Comparison of ENCODE assay signal across 8 mouse cellular contexts in the genomic region with DNA sequence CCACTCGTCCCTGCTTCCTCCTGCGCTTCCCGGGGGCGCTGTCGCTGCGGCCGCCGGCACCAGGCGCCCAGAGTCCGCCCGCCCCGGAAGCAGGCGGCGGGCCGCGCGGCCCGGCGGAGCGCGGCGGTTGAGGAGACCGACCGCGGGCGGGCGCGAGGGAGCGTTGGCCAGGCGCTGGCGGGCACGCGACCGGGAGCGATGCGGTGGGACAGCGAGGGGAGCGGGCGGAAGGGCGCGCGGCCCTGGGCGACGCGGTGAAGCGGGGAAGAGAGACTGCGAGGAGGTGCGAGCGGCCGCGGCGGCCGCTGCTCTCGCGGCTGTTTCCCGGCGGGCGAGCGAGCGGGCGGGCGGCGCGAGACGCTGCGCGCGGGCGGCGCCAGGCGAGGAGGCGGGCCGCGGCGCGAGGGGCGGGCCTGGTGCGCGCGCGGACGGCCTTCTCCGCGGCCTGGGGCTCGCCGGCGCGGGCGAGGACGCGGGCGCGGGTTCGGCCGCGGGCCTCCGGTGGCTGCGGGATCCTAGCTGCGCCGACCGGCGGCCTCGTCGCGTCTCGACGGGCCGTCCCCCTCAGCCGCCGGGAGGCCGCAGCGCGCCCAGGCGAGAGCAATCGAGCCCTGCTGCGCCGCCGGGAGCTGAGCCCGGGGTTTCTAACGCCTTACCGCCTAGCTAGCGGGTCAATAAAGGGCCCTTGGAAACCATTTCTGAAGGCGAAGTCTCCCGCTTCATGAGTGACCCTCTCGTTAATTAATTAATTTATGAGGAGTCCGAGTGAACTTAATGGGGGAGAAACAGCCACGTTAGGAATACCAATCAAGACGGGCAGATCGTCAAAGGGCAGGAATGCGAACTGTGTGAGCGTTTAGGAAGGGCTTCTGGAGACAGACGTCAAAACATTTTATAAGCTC. TPM values are rescaled to one million over a fixed set of nuclear protein-coding genes. Genes with fewer than 3 reads are reported as not detected.
DNase-seq lines count a peak whose midpoint lies in the region; ATAC-seq lines count a peak whose summit lies in the region.

TSS of gene Ranbp9 (minus strand) at position 326 of the 902 bp plus-strand sequence.

- DNase-seq in R1 (ENCODE audit: low read depth, low spot score), result peak; percentile 64
- peak; percentile 75 to 81 for DNase-seq in cerebellum, postnatal 36 days
- peak; percentile 67 for DNase-seq in gastrocnemius, adult 18-20 months (ENCODE audit: low spot score)
- peak; percentile 78 to 80 for DNase-seq in layer of hippocampus, postnatal 36 days
- peak; percentile 70 for DNase-seq in lung, postnatal 25 days (ENCODE audit: low spot score)
- peak; percentile 78 for DNase-seq in retina, embryonic 14.5 days (ENCODE audit: low spot score)
- DNase-seq in thymus, postnatal 4 days, result peak; percentile 85

- H3K9ac ChIP-seq in hindbrain, embryonic 15.5 days, result peak within 1 kb of the TSS; percentile 98

- peak; percentile 89 for ATAC-seq in hindbrain, embryonic 15.5 days (ENCODE audit: low FRiP score, low read depth)

- under 1% methylated on average over 99 of the region's 132 CpGs for WGBS in hindbrain, embryonic 15.5 days

- H3K36me3 ChIP-seq in hindbrain, embryonic 15.5 days, result no peaks in the 10 kb centered on the region

- no peaks in the 10 kb centered on the region for H3K27me3 ChIP-seq in hindbrain, embryonic 15.5 days

- H3K4me2 ChIP-seq in hindbrain, embryonic 15.5 days, result peak within 1 kb of the TSS; percentile 70

- no peaks in the 10 kb centered on the region for H3K9me3 ChIP-seq in hindbrain, embryonic 15.5 days

- peak within 1 kb of the TSS; percentile 98 for H3K27ac ChIP-seq in hindbrain, embryonic 15.5 days (replicated peaks)

- peaks cover 32% of the 10 kb centered on the region for H3K4me1 ChIP-seq in hindbrain, embryonic 15.5 days (replicated peaks)

- H3K4me3 ChIP-seq in hindbrain, embryonic 15.5 days, result peak within 1 kb of the TSS; percentile 89

RNA-seq across cellular contexts. Expression of gene Ranbp9, which starts in this region (rescaled TPM):
- 10 to 100 TPM; 41.3 to 42.2 TPM for total RNA-seq in gastrocnemius, adult 18-20 months (2021)
- 13.6 and 14.6 TPM in 2 replicates for polyA plus RNA-seq in hindbrain, embryonic 15.5 days (2015; fragmentation: Nextera tagmentation; extraction: Ambion mirVana)
- 10 to 100 TPM; 89.2 to 90.1 TPM for total RNA-seq in layer of hippocampus, postnatal 36 days (2021)

Comparison
In these comparisons a context has a peak if more than half of its experiments do, and no peak if none do; other contexts are left out.
1. Peak in every context shown above with its lines: DNase-seq, ATAC-seq, H3K4me3 ChIP-seq and H3K27ac ChIP-seq.